Mouse (Mus musculus): ENCODE results near the gene Dhx40. TPM values are rescaled to one million over a fixed set of nuclear protein-coding genes. Genes with fewer than 3 reads are reported as not detected.

The Dhx40 gene
- polyA plus RNA-seq (2014; fragmentation: Illumina TruSeq; extraction: RNeasy Lipid Tissue Mini Kit (QIAGEN cat#74804); ENCODE audit: low read depth, low replicate concordance): 139 TPM

DNA sequence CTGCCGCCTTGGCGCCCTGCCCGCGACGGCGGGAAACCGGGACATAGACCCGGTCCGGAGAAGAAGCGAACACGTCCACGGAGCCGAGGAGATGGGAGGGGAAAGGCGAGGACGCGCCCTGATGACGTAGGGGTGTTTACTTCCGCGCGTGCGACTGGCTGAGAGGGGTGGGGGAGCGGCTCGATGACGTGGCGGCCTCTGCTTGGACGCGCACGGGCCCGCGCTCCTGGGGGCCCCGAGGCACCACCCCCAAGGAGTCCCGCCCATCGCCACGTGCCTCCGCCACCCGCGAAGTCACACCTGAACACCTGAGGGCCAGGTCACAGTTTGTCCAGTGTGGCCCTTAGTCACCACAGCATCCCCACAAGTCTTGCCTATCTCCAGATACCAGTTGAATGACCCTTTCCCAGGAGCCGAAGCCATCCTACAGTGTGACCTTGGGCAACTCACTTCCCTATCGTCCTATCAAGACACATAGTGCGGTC lies at the start of gene Dhx40:
Gene Dhx40, minus strand, starts transcription at position 242 of the 485 bp plus-strand sequence.

GRCm38 (mm10) chr11:86757480-86758371 lies 49.8 kb downstream of the Dhx40 start, which contains the start of gene Cltc:
Gene Cltc, minus strand, starts transcription at chr11:86757565.

Other genes with a start within 250 kb of the Dhx40 start
- gene Vmp1, start 123.9 kb downstream of the Dhx40 start, polyA plus RNA-seq (2014; fragmentation: Illumina TruSeq; extraction: RNeasy Lipid Tissue Mini Kit (QIAGEN cat#74804); ENCODE audit: low read depth, low replicate concordance): 363 TPM
- gene Ptrh2, start 123.8 kb downstream of the Dhx40 start, polyA plus RNA-seq (2014; fragmentation: Illumina TruSeq; extraction: RNeasy Lipid Tissue Mini Kit (QIAGEN cat#74804); ENCODE audit: low read depth, low replicate concordance): 18.6 TPM
- gene Cltc, start 50.2 kb downstream of the Dhx40 start, polyA plus RNA-seq (2014; fragmentation: Illumina TruSeq; extraction: RNeasy Lipid Tissue Mini Kit (QIAGEN cat#74804); ENCODE audit: low read depth, low replicate concordance): 398 TPM
- gene Ypel2, start 186.0 kb upstream of the Dhx40 start, polyA plus RNA-seq (2014; fragmentation: Illumina TruSeq; extraction: RNeasy Lipid Tissue Mini Kit (QIAGEN cat#74804); ENCODE audit: low read depth, low replicate concordance): 26.8 TPM

Data from kidney, adult 10 weeks (tissue).